Mouse (Mus musculus) hindbrain, embryonic 11.5 days (tissue): ENCODE data around the gene Fam229b. TPM values are rescaled to one million over a fixed set of nuclear protein-coding genes. Genes with fewer than 3 reads are reported as not detected.

Experiments used
- ATAC-seq: fragments of 200-750 bp; cut with Nextera tagmentation; 2 replicates; pipeline ENCODE4 v1.8.0; 2017; ENCODE audit warnings: mild to moderate bottlenecking, moderate TSS enrichment, moderate library complexity; ENCODE audit not compliant: low FRiP score
- DNase-seq: peaks from one replicate; pipeline ENCODE4 v3.0.0-alpha.2; 2015; ENCODE audit warnings: low spot score
- H3K27ac ChIP-seq: fragments of 300-500 bp; sonication (generic); 2 replicates; pipeline ENCODE4 v1.5.1; 2014; ENCODE audit warnings: mild to moderate bottlenecking, low read depth, low read length
- H3K27me3 ChIP-seq: fragments of 300-500 bp; sonication (generic); 2 replicates; pipeline ENCODE4 v1.6.1; 2014; ENCODE audit warnings: mild to moderate bottlenecking, low read length, moderate library complexity, mixed read lengths; ENCODE audit not compliant: control insufficient read depth, insufficient read depth
- H3K36me3 ChIP-seq: fragments of 300-500 bp; sonication (generic); 2 replicates; pipeline ENCODE4 v1.6.1; 2014; ENCODE audit warnings: mild to moderate bottlenecking, low read length, moderate library complexity, mixed read lengths; ENCODE audit not compliant: control insufficient read depth, insufficient read depth
- H3K4me1 ChIP-seq: fragments of 300-500 bp; sonication (generic); replicated peaks from 2 replicates; pipeline ENCODE4 v1.6.1; 2014; ENCODE audit warnings: low read length, mixed read lengths; ENCODE audit not compliant: control insufficient read depth, insufficient read depth
- H3K4me2 ChIP-seq: fragments of 300-500 bp; sonication (generic); replicated peaks from 2 replicates; pipeline ENCODE4 v1.6.1; 2014; ENCODE audit warnings: mild to moderate bottlenecking, low read depth, low read length
- H3K4me3 ChIP-seq: fragments of 300-500 bp; sonication (generic); 2 replicates; pipeline ENCODE4 v1.5.1; 2014; ENCODE audit warnings: low read depth, low read length
- H3K9ac ChIP-seq: fragments of 300-500 bp; sonication (generic); 2 replicates; pipeline ENCODE4 v1.6.1; 2014; ENCODE audit warnings: low read depth, low read length
- H3K9me3 ChIP-seq: fragments of 300-500 bp; sonication (generic); 2 replicates; pipeline ENCODE4 v1.6.1; 2016; ENCODE audit warnings: low read length; ENCODE audit not compliant: control insufficient read depth
- WGBS: fragments of 180-500 bp; shearing (Covaris S2); extraction: QIAGEN DNeasy Blood & Tissue Kit; methylation state at CpG from one replicate; pipeline ENCODE4 v1.1.7; 2014; 5-methylcytosine and 5-hydroxymethylcytosine counted together
- polyA plus RNA-seq: library from polyadenylated mRNA; unstranded; fragments of >200 nt; fragmentation: Nextera tagmentation; extraction: Ambion mirVana; gene quantifications from 2 replicates; pipeline ENCODE4 v1.2.1, GENCODE M21; 2014

The Fam229b gene
- polyA plus RNA-seq, 1 experiment from 2014 or later: 14.4 TPM

- 70% methylated on average over 3 of the region's 3 CpGs for WGBS
Measured at GRCm38 (mm10) chr10:39106413-39106812, 27.3 kb downstream of the Fam229b start.

GRCm38 (mm10) chr10:39104803-39105449 is 28.8 kb downstream of the Fam229b start:
- Histone ChIP-seq H3K27ac (no peak overlapping the region), H3K4me2 (no peak overlapping the region), H3K9ac (no peak overlapping the region), H3K27me3 (no peaks in the 10 kb centered on the region), H3K9me3 (no peaks in the 10 kb centered on the region), H3K4me1 (no peaks in the 10 kb centered on the region), H3K36me3 (no peaks in the 10 kb centered on the region), H3K4me3 (no peak overlapping the region)
- DNase-seq (no peak), ATAC-seq (no peak)
- 92% methylated on average over 8 of the region's 8 CpGs for WGBS

More at GRCm38 (mm10) chr10:39106413-39106812, 27.3 kb downstream of the Fam229b start:
- ATAC-seq (no peak), DNase-seq (no peak)
- Histone ChIP-seq H3K27ac (no peak overlapping the region), H3K9me3 (no peaks in the 10 kb centered on the region), H3K36me3 (no peaks in the 10 kb centered on the region), H3K4me2 (no peak overlapping the region), H3K4me3 (no peak overlapping the region), H3K4me1 (no peaks in the 10 kb centered on the region), H3K9ac (no peak overlapping the region), H3K27me3 (no peaks in the 10 kb centered on the region)

- Histone ChIP-seq H3K9me3 (no peaks in the 10 kb centered on the region), H3K4me2 (no peak overlapping the region), H3K36me3 (no peaks in the 10 kb centered on the region), H3K27me3 (no peaks in the 10 kb centered on the region), H3K27ac (no peak overlapping the region), H3K4me1 (no peaks in the 10 kb centered on the region), H3K9ac (no peak overlapping the region), H3K4me3 (no peak overlapping the region)
- DNase-seq (no peak), ATAC-seq (no peak)
- 97% methylated on average over 10 of the region's 10 CpGs for WGBS
Measured at GRCm38 (mm10) chr10:39098746-39099145, 35.0 kb downstream of the Fam229b start.

GRCm38 (mm10) chr10:39096981-39097380 is 36.7 kb downstream of the Fam229b start:
- DNase-seq (peak; percentile 23), ATAC-seq (no peak)
- no peaks in the 10 kb centered on the region for H3K9me3 ChIP-seq
- H3K27ac ChIP-seq: no peak overlapping the region
- no peak overlapping the region for H3K9ac ChIP-seq
- no peak overlapping the region for H3K4me3 ChIP-seq
- H3K36me3 ChIP-seq: no peaks in the 10 kb centered on the region
- H3K4me1 ChIP-seq: no peaks in the 10 kb centered on the region
- no peak overlapping the region for H3K4me2 ChIP-seq
- H3K27me3 ChIP-seq: no peaks in the 10 kb centered on the region
- WGBS: 88% methylated on average over 9 of the region's 9 CpGs

- WGBS: 91% methylated on average over 4 of the region's 4 CpGs
- Histone ChIP-seq H3K4me2 (no peak overlapping the region), H3K9ac (no peak overlapping the region), H3K27me3 (no peaks in the 10 kb centered on the region), H3K4me3 (no peak overlapping the region), H3K27ac (no peak overlapping the region), H3K9me3 (no peaks in the 10 kb centered on the region), H3K36me3 (no peaks in the 10 kb centered on the region), H3K4me1 (no peaks in the 10 kb centered on the region)
- no peak for DNase-seq
- ATAC-seq: no peak
Measured at GRCm38 (mm10) chr10:39072048-39072447, 61.7 kb downstream of the Fam229b start.

Other genes with a start within 250 kb of the Fam229b start
- gene Lama4, start 168.4 kb downstream of the Fam229b start, polyA plus RNA-seq: 18.3 and 20.2 TPM in 2 replicates
- 22.7 and 23.4 TPM in 2 replicates for gene Tube1, start 62 bp upstream of the Fam229b start, polyA plus RNA-seq
- gene Ccn6, start 29.9 kb upstream of the Fam229b start, polyA plus RNA-seq: 0.15 and 0.31 TPM in 2 replicates
- 51.1 and 53.2 TPM in 2 replicates for gene Fyn, start 234.9 kb upstream of the Fam229b start, polyA plus RNA-seq